Mouse (Mus musculus): ENCODE data around the gene Zfp598.

- TF ChIP-seq POLR2A (IDR thresholded peaks at IDR 0.05; ENCODE audit: borderline replicate concordance, extremely low read depth, insufficient read depth, insufficient read length, poor library complexity, severe bottlenecking) (no peak), CTCF (IDR thresholded peaks at IDR 0.05; ENCODE audit: borderline replicate concordance, extremely low read depth, insufficient read depth, insufficient read length) (no peak)
Measured at GRCm38 (mm10) chr17:24640581-24640980, 28.9 kb upstream of the Zfp598 start.

Measured in brain, embryonic 14.5 days (tissue).